Mouse (Mus musculus) CH12.LX (cell line): ENCODE results near the gene Dnttip2. TPM values are rescaled to one million over a fixed set of nuclear protein-coding genes. Genes with fewer than 3 reads are reported as not detected.
A peak's percentile ranks its signal among the peaks of the same experiment; 100 is the strongest.

ENCODE experiments used
- DNase-seq: peaks from one replicate; pipeline ENCODE4 v3.0.0-alpha.2; 2013; ENCODE audit errors: extremely low read depth
- H3K27ac ChIP-seq: 2 replicates; pipeline ENCODE4 v1.5.1; 2012; ENCODE audit warnings: low read depth, mild to moderate bottlenecking, control low read depth, moderate library complexity; ENCODE audit not compliant: insufficient read depth
- H3K27me3 ChIP-seq: replicated peaks from 2 replicates; pipeline ENCODE3; 2012; ENCODE audit warnings: inconsistent platforms
- H3K36me3 ChIP-seq, 2 experiments: replicated peaks in 1 of 2; 2 replicates each; pipeline versions ENCODE3 to v1.6.1; 2012; ENCODE audit warnings: inconsistent platforms in 1 of 2, low read length in 1 of 2, mild to moderate bottlenecking in 1 of 2, mixed read lengths in 1 of 2, moderate library complexity in 1 of 2; ENCODE audit not compliant: control insufficient read depth in 1 of 2, insufficient read depth in 1 of 2
- H3K4me1 ChIP-seq, 2 experiments: 2 replicates each; pipeline ENCODE4 v1.6.1; 2012; ENCODE audit warnings: inconsistent platforms in 1 of 2, moderate library complexity in 1 of 2; ENCODE audit not compliant: insufficient read depth in 2 of 2, control insufficient read depth in 1 of 2
- H3K4me2 ChIP-seq: 2 replicates; pipeline ENCODE4 v1.6.1; 2012; ENCODE audit warnings: low read depth, mild to moderate bottlenecking, control low read depth; ENCODE audit not compliant: poor library complexity, insufficient read depth, severe bottlenecking
- H3K4me3 ChIP-seq, 3 experiments: fragments of 150-350 bp in 1 of 3; sonication (generic) in 1 of 3; replicated peaks in 1 of 3; 2 replicates each; pipeline versions ENCODE3 to v1.5.1; 2011 to 2012; ENCODE audit warnings: low read depth in 2 of 3, low read length in 2 of 3, mild to moderate bottlenecking in 2 of 3, moderate library complexity in 2 of 3, control low read depth in 1 of 3, improper control_type of control experiment in 1 of 3, inconsistent platforms in 1 of 3, mixed read lengths in 1 of 3; ENCODE audit not compliant: poor library complexity in 1 of 3
- H3K79me2 ChIP-seq: replicated peaks from 2 replicates; pipeline ENCODE4 v1.6.1; 2012; ENCODE audit warnings: mild to moderate bottlenecking, moderate library complexity; ENCODE audit not compliant: control insufficient read depth, poor library complexity, insufficient read depth, severe bottlenecking; ENCODE audit errors: extremely low read depth
- H3K9ac ChIP-seq: 2 replicates; pipeline ENCODE4 v1.6.1; 2012; ENCODE audit warnings: low read depth, mild to moderate bottlenecking, control low read depth, moderate library complexity; ENCODE audit not compliant: insufficient read depth
- H3K9me3 ChIP-seq: replicated peaks from 2 replicates; pipeline ENCODE3; 2012; ENCODE audit warnings: low read length, inconsistent platforms, mixed read lengths
- CHD1 ChIP-seq: IDR thresholded peaks from 2 replicates; pipeline ENCODE4 v1.6.1; 2012; ENCODE audit warnings: low read depth, low read length, improper control_type of control experiment, inconsistent platforms
- ELF1 ChIP-seq: IDR thresholded peaks from 2 replicates; pipeline ENCODE4 v1.6.1; 2014; ENCODE audit warnings: low read depth, mild to moderate bottlenecking, inconsistent platforms, low read length, improper control_type of control experiment
- GABPA ChIP-seq: IDR thresholded peaks from 2 replicates; pipeline ENCODE4 v1.6.1; 2012; ENCODE audit warnings: low read depth, low read length, improper control_type of control experiment, inconsistent platforms; ENCODE audit not compliant: insufficient replicate concordance
- IRF4 ChIP-seq: IDR thresholded peaks from 2 replicates; pipeline ENCODE4 v1.6.1; 2014; ENCODE audit warnings: low read depth, mild to moderate bottlenecking, inconsistent platforms, low read length, improper control_type of control experiment
- JUN ChIP-seq: IDR thresholded peaks from 2 replicates; pipeline ENCODE4 v1.6.1; 2011; ENCODE audit warnings: low read depth, mild to moderate bottlenecking, low read length, improper control_type of control experiment, moderate library complexity; ENCODE audit not compliant: insufficient read depth
- MAFK ChIP-seq: IDR thresholded peaks from 2 replicates; pipeline ENCODE4 v1.6.1; 2011; ENCODE audit warnings: low read length, improper control_type of control experiment; ENCODE audit not compliant: insufficient replicate concordance
- MAX ChIP-seq: IDR thresholded peaks from 2 replicates; pipeline ENCODE4 v1.6.1; 2011; ENCODE audit warnings: low read length, improper control_type of control experiment
- PAX5 ChIP-seq: IDR thresholded peaks from 2 replicates; pipeline ENCODE4 v1.6.1; 2012; ENCODE audit warnings: low read length, inconsistent platforms, mixed read lengths
- POLR2A ChIP-seq: IDR thresholded peaks from 2 replicates; pipeline ENCODE4 v1.6.1; 2011; ENCODE audit warnings: low read depth, mild to moderate bottlenecking, improper control_type of control experiment, low read length
- TBP ChIP-seq: conservative IDR thresholded peaks from 2 replicates; pipeline ENCODE4 v1.6.1; 2011; ENCODE audit warnings: low read depth, low read length, improper control_type of control experiment
- TCF12 ChIP-seq: IDR thresholded peaks from 2 replicates; pipeline ENCODE4 v1.6.1; 2014; ENCODE audit warnings: low read depth, mild to moderate bottlenecking, inconsistent platforms, low read length, improper control_type of control experiment
- ZC3H11A ChIP-seq: IDR thresholded peaks from 2 replicates; pipeline ENCODE4 v1.6.1; 2012; ENCODE audit warnings: low read depth, mild to moderate bottlenecking, inconsistent platforms, low read length, improper control_type of control experiment
- ZKSCAN1 ChIP-seq: IDR thresholded peaks from 2 replicates; pipeline ENCODE4 v1.6.1; 2012; ENCODE audit warnings: low read depth, inconsistent platforms, low read length, improper control_type of control experiment, borderline replicate concordance
- dilution Hi-C: fragments of 300-500 bp; cut with MboI; formaldehyde crosslinking; loops from 2 replicates; pipeline ENCODE4 v1.14.3; 2020; ENCODE audit warnings: low sequenced_read_pairs; ENCODE audit not compliant: extremely low pct_unique_long_range_greater_than_20kb, extremely low pct_ligation_motif_present
- in situ Hi-C: fragments of 300-500 bp; cut with MboI; formaldehyde crosslinking; loops from 3 replicates; pipeline ENCODE4 v1.14.3; 2019; ENCODE audit warnings: low sequenced_read_pairs, low pct_ligation_motif_present, low pct_unique_long_range_greater_than_20kb, mixed read lengths
- polyA plus RNA-seq: library from polyadenylated mRNA; unstranded; fragments of >175 nt; gene quantifications from 2 replicates; pipeline ENCODE4 v1.2.1, GENCODE M21; 2012; ENCODE audit warnings: low read depth; ENCODE audit not compliant: insufficient read length
- total RNA-seq, 2 experiments: library from RNA; depleted of rRNA; stranded (reverse); fragments of 300-350 nt in 1 of 2; fragments of >200 nt in 1 of 2; gene quantifications; 2 replicates each; pipeline ENCODE4 v1.2.3; 2012 to 2014

The Dnttip2 gene
- total and polyA plus RNA-seq, 3 experiments: 41.9 to 141 (median 65.2) TPM

DNA sequence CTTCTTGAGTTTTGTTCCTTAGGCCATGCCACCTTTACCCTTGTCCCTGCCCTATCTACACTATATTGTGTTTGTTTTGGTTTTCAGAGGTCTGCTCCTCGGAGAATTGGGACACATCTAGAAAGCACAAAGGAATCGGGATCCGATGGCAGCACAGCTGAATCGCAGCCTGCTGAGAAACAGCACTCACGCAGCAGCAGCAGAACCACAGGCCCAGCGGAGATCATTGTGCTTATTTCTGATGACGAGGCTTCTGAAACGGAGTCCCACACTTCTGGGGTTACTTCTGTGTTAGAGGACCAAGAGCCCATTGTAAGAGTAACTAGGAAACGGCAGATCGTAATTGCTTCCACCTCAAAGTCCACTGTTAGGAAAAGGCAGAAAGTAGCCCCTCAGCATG, 923 bp downstream of the Dnttip2 start:
- in situ Hi-C loops (loop anchor here (25.0 kb wide), 1 partner anchor 637 kb away; the partner anchor contains the start of genes 1810037I17Rik and Gm10959), dilution Hi-C loops (no loop called here)
- Histone ChIP-seq H3K4me3 (peak overlapping the region; percentile 90 to 97 (median 92)), H3K27me3 (no peaks in the 10 kb centered on the region), H3K4me2 (peak overlapping the region; percentile 95), H3K36me3 (peaks cover 36 to 51% of the 10 kb centered on the region in 2 experiments), H3K9ac (peak overlapping the region; percentile 58), H3K4me1 (peaks cover 7 to 45% of the 10 kb centered on the region in 2 experiments), H3K79me2 (peaks cover 45% of the 10 kb centered on the region), H3K27ac (no peak overlapping the region), H3K9me3 (no peaks in the 10 kb centered on the region)
- DNase-seq: no peak
- no peak for TF ChIP-seq MAX
- no peak for TF ChIP-seq IRF4
- no peak for TF ChIP-seq PAX5
- TF ChIP-seq JUN: no peak
- TF ChIP-seq ELF1: no peak
- TF ChIP-seq GABPA: no peak
- TF ChIP-seq ZC3H11A: no peak
- TF ChIP-seq TBP: no peak
- no peak for TF ChIP-seq ZKSCAN1

DNA sequence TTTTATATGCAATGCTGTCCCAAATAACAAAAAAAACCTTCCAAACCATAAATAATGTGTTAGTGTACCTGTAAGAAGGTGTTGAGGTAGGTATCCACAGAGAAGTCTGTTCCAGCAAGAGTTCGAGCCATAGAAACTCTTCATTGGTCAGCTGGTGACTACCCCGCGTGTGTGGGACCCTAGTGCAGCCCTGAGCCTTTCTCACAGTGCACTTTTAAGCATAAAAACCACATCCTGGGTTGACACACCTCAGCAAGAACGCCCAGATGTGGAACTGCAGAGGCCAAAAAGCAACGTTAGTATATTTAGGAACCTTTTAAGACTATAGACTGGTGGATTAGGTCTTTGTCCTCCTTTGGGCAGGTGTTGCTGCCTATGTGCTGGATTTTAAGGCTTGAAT, 13.0 kb downstream of the Dnttip2 start:
- no peak overlapping the region for H3K9ac ChIP-seq
- in situ Hi-C loops: loop anchor here (10.0 to 25.0 kb wide), 2 partner anchors 402 to 625 kb away; partner anchors contain the start of genes 1810037I17Rik and Gm10959
- no peak overlapping the region for H3K27ac ChIP-seq
- DNase-seq: no peak
- H3K4me3 ChIP-seq: no peak overlapping the region
- no peaks in the 10 kb centered on the region for H3K9me3 ChIP-seq
- TF ChIP-seq TCF12 (no peak), TBP (peak; percentile 82)
- TF ChIP-seq, all 38 proteins: peak for 1
- dilution Hi-C loops: no loop called here
- H3K36me3 ChIP-seq: peaks cover 26 to 36% of the 10 kb centered on the region in 2 experiments
- H3K4me2 ChIP-seq: no peak overlapping the region
- no peaks in the 10 kb centered on the region for H3K27me3 ChIP-seq
- peaks cover 0 to 7% of the 10 kb centered on the region in 2 experiments; a peak in 2 of 4 replicates for H3K4me1 ChIP-seq
- H3K79me2 ChIP-seq: no peaks in the 10 kb centered on the region

DNA sequence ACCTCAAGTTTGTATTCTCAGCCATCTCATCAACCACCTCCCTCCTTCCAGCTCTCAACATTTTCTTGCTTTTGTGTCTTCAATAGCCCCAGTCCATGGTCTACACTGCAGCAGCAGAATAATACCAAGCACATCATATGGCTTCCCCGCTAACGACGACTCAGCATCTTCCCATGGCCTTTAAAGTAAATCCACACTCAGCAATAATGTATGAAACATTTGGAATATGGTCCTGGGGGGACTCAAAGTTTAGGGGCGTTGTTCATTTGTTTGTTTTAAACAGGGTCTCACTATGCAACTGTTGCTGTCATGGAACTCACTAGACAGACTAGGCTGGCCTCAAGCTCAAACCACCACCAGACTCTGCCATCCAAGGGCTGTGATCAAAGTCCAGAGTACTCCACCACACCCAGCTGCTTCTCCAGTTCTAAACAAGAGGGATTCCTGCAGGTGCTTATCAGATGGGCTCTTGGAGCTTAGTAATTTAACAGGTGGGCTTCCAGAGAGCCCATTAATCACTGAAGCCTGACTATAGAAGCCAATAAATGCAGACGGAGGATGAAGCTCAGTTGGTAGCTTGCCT, 14.5 kb downstream of the Dnttip2 start:
- no peak for DNase-seq
- no peak overlapping the region for H3K4me3 ChIP-seq
- peaks cover 0 to 12% of the 10 kb centered on the region in 2 experiments; a peak in 2 of 4 replicates for H3K4me1 ChIP-seq
- no peaks in the 10 kb centered on the region for H3K27me3 ChIP-seq
- in situ Hi-C loops (loop anchor here (10.0 to 25.0 kb wide), 2 partner anchors 404 to 624 kb away; partner anchors contain the start of genes 1810037I17Rik and Gm10959), dilution Hi-C loops (no loop called here)
- H3K36me3 ChIP-seq: peaks cover 11 to 22% of the 10 kb centered on the region in 2 experiments
- no peaks in the 10 kb centered on the region for H3K9me3 ChIP-seq
- no peak overlapping the region for H3K9ac ChIP-seq
- peak; percentile 63; the same call in 1 of the 2 replicates for TF ChIP-seq MAFK
- TF ChIP-seq TBP: no peak
- no peak for TF ChIP-seq CHD1
- TF ChIP-seq POLR2A: no peak
- no peak overlapping the region for H3K4me2 ChIP-seq
- H3K79me2 ChIP-seq: no peaks in the 10 kb centered on the region
- H3K27ac ChIP-seq: no peak overlapping the region
